Mouse (Mus musculus) megakaryocyte, embryonic 14.5 days (primary cell): ENCODE measurements at regions not wholly inside any gene's neighbourhood (a gene's known extent, or its start where the extent isn't known, plus 50 kb on each side); places are given as distances from the start of the nearest gene placed in this dataset.

ENCODE experiments used
- FLI1 ChIP-seq: IDR thresholded peaks from 2 replicates; pipeline ENCODE4 v1.6.1; 2012; ENCODE audit warnings: low read length, inconsistent platforms, mixed read lengths
- GATA1 ChIP-seq: IDR thresholded peaks from 3 replicates; pipeline ENCODE4 v1.6.1; 2012; ENCODE audit warnings: mixed read lengths, low read length, inconsistent platforms, borderline replicate concordance

DNA sequence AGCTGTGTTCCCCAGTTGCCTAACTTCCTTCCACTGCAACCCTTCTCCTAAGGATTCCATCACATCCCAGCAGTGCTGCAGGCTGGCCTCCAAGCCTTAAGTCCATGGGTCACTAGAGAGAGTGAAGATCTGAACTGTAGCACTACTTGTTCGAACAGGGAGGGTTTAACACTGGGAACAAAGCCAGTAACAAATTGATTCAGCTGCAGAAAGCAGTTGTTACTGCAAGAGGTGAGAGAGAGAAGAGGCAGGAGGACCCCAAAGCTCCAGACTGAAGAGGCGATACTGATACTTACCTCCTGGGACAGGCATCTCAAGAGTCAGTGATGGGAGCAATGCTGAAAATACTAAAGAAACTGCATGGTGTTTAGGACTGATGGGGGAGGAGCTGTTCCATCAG, 600.1 kb upstream of the Cdh5 start:
- TF ChIP-seq GATA1 = no peak
- no peak for TF ChIP-seq FLI1
